Mouse (Mus musculus): ENCODE measurements around the gene Chst14.

- TF ChIP-seq CTCF (IDR thresholded peaks at IDR 0.05; ENCODE audit: borderline replicate concordance, extremely low read depth, insufficient read depth, insufficient read length) (no peak), POLR2A (IDR thresholded peaks at IDR 0.05; ENCODE audit: borderline replicate concordance, extremely low read depth, insufficient read depth, insufficient read length, poor library complexity, severe bottlenecking) (no peak)
These were observed 29.4 kb upstream of the Chst14 start for GRCm38 (mm10) chr2:118896914-118897291.

All from brain, embryonic 14.5 days (tissue).